Mouse (Mus musculus) small intestine, adult 2 months (tissue): ENCODE measurements around the gene St8sia1.

ENCODE experiments used
- CTCF ChIP-seq: fragments of 200-500 bp; IDR thresholded peaks from 2 replicates; pipeline ENCODE4 v1.5.1; 2012; ENCODE audit warnings: low read depth, mild to moderate bottlenecking, control low read depth, inconsistent platforms, low read length, moderate library complexity, mixed read lengths; ENCODE audit not compliant: insufficient replicate concordance, insufficient read length; ENCODE audit errors: extremely low read depth
- POLR2A ChIP-seq: fragments of 200-500 bp; IDR thresholded peaks from 2 replicates; pipeline ENCODE4 v1.6.1; 2012; ENCODE audit warnings: low read depth, mild to moderate bottlenecking, control low read depth, inconsistent platforms, low read length, moderate library complexity

DNA sequence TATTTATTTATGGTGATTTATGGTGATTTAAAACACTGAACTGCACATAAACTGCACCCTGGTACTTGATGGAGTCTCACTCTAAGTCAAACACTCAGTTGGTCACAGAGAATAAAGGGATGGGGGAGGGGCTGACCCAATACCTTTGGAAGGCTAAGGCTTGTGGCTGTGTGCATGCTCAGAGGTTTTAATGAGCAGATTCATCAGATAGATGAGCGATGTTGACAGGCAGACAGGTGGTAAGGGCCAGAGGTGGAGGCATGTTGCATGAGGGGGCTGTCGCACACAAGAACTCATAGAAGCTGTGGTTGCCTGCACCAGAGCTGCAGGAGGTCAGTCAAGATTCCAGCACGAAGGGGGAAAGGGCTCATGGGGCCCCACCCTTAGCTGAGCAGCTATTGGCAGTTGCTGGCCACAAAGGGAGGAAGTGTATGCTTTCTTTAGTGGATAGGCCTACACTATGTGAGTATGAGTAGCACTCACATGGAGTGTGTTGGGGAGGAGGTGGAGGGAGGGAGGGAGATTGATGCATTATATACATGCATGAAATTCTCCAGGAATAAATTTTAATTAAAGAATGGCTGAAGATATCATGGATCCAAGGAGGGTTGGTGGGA is 107.9 kb downstream of the St8sia1 start:
- TF ChIP-seq POLR2A, result no peak
- TF ChIP-seq CTCF, result no peak
